Mouse (Mus musculus) kidney, embryonic 16.5 days (tissue): ENCODE data around the gene Kcna2. TPM values are rescaled to one million over a fixed set of nuclear protein-coding genes. Genes with fewer than 3 reads are reported as not detected.

Experiments used
- ATAC-seq: fragments of 200-750 bp; cut with Nextera tagmentation; 2 replicates; pipeline ENCODE4 v1.8.0; 2017; ENCODE audit warnings: moderate TSS enrichment; ENCODE audit not compliant: low FRiP score, low TSS enrichment
- H3K27ac ChIP-seq: fragments of 300-500 bp; sonication (generic); 2 replicates; pipeline ENCODE4 v1.5.1; 2014; ENCODE audit warnings: low read length
- H3K27me3 ChIP-seq: fragments of 300-500 bp; sonication (generic); 2 replicates; pipeline ENCODE4 v1.6.1; 2014; ENCODE audit warnings: low read length, control low read depth, mixed read lengths; ENCODE audit not compliant: insufficient read depth
- H3K36me3 ChIP-seq: fragments of 300-500 bp; sonication (generic); 2 replicates; pipeline ENCODE4 v1.6.1; 2014; ENCODE audit warnings: low read length, control low read depth, mixed read lengths; ENCODE audit not compliant: insufficient read depth
- H3K4me1 ChIP-seq: fragments of 300-500 bp; sonication (generic); 2 replicates; pipeline ENCODE4 v1.6.1; 2014; ENCODE audit warnings: low read length, control low read depth, mixed read lengths; ENCODE audit not compliant: insufficient read depth
- H3K4me2 ChIP-seq: fragments of 300-500 bp; sonication (generic); replicated peaks from 2 replicates; pipeline ENCODE4 v1.6.1; 2014; ENCODE audit warnings: low read depth, low read length
- H3K4me3 ChIP-seq: fragments of 300-500 bp; sonication (generic); 2 replicates; pipeline ENCODE4 v1.5.1; 2014; ENCODE audit warnings: mild to moderate bottlenecking, low read length
- H3K9ac ChIP-seq: fragments of 300-500 bp; sonication (generic); replicated peaks from 2 replicates; pipeline ENCODE4 v1.6.1; 2014; ENCODE audit warnings: low read length
- H3K9me3 ChIP-seq: fragments of 300-500 bp; sonication (generic); 2 replicates; pipeline ENCODE4 v1.6.1; 2016; ENCODE audit warnings: low read length, control low read depth
- WGBS: fragments of 180-500 bp; shearing (Covaris S2); extraction: QIAGEN DNeasy Blood & Tissue Kit; methylation state at CpG from one replicate; pipeline ENCODE4 v1.1.7; 2014; 5-methylcytosine and 5-hydroxymethylcytosine counted together
- polyA plus RNA-seq: library from polyadenylated mRNA; unstranded; fragments of >200 nt; fragmentation: Nextera tagmentation; extraction: Ambion mirVana; gene quantifications from 2 replicates; pipeline ENCODE4 v1.2.1, GENCODE M21; 2015

The Kcna2 gene
- polyA plus RNA-seq, 1 experiment from 2014 or later: 0.02 TPM

GRCm38 (mm10) chr3:107114941-107115340 is 14.0 kb downstream of the Kcna2 start:
- no peak for ATAC-seq
- Histone ChIP-seq H3K36me3 (no peaks in the 10 kb centered on the region), H3K4me1 (peaks cover 13% of the 10 kb centered on the region; the same call in 1 of the 2 replicates), H3K27me3 (no peaks in the 10 kb centered on the region), H3K9me3 (no peaks in the 10 kb centered on the region), H3K9ac (no peak overlapping the region), H3K4me2 (no peak overlapping the region), H3K27ac (no peak overlapping the region), H3K4me3 (no peak overlapping the region)
- 83% methylated on average over 2 of the region's 2 CpGs for WGBS

- H3K4me2 ChIP-seq: no peak overlapping the region
- WGBS: 79% methylated on average over 2 of the region's 2 CpGs
- no peak for ATAC-seq
Measured at GRCm38 (mm10) chr3:107115746-107116145, 14.8 kb downstream of the Kcna2 start.

GRCm38 (mm10) chr3:107119864-107120564 is 19.1 kb downstream of the Kcna2 start:
- H3K36me3 ChIP-seq: no peaks in the 10 kb centered on the region
- 93% methylated on average over 2 of the region's 2 CpGs for WGBS
- no peaks in the 10 kb centered on the region for H3K27me3 ChIP-seq
- H3K27ac ChIP-seq: no peak overlapping the region
- H3K4me2 ChIP-seq: no peak overlapping the region
- ATAC-seq: no peak
- no peak overlapping the region for H3K4me3 ChIP-seq
- no peaks in the 10 kb centered on the region for H3K9me3 ChIP-seq
- no peaks in the 10 kb centered on the region for H3K4me1 ChIP-seq
- no peak overlapping the region for H3K9ac ChIP-seq

More at GRCm38 (mm10) chr3:107115746-107116145, 14.8 kb downstream of the Kcna2 start:
- Histone ChIP-seq H3K4me1 (peaks cover 13% of the 10 kb centered on the region; the same call in 1 of the 2 replicates), H3K27me3 (no peaks in the 10 kb centered on the region), H3K4me3 (no peak overlapping the region), H3K27ac (no peak overlapping the region), H3K9ac (no peak overlapping the region), H3K9me3 (no peaks in the 10 kb centered on the region), H3K36me3 (no peaks in the 10 kb centered on the region)

- Histone ChIP-seq H3K4me1 (no peaks in the 10 kb centered on the region), H3K4me3 (no peak overlapping the region), H3K9ac (no peak overlapping the region), H3K4me2 (no peak overlapping the region), H3K27me3 (no peaks in the 10 kb centered on the region), H3K36me3 (no peaks in the 10 kb centered on the region), H3K9me3 (no peaks in the 10 kb centered on the region), H3K27ac (no peak overlapping the region)
- no peak for ATAC-seq
Measured at GRCm38 (mm10) chr3:107122306-107122705, 21.4 kb downstream of the Kcna2 start.

- WGBS: 77% methylated on average over 1 of the region's 1 CpGs
- H3K4me3 ChIP-seq: no peak overlapping the region
- no peak for ATAC-seq
- H3K36me3 ChIP-seq: no peaks in the 10 kb centered on the region
- no peak overlapping the region for H3K9ac ChIP-seq
- no peaks in the 10 kb centered on the region for H3K4me1 ChIP-seq
- H3K27ac ChIP-seq: no peak overlapping the region
- H3K4me2 ChIP-seq: no peak overlapping the region
- no peaks in the 10 kb centered on the region for H3K9me3 ChIP-seq
- H3K27me3 ChIP-seq: no peaks in the 10 kb centered on the region
Measured at GRCm38 (mm10) chr3:107127667-107128066, 26.7 kb downstream of the Kcna2 start.

- no peak overlapping the region for H3K9ac ChIP-seq
- no peaks in the 10 kb centered on the region for H3K4me1 ChIP-seq
- H3K27ac ChIP-seq: no peak overlapping the region
- no peak overlapping the region for H3K4me2 ChIP-seq
- ATAC-seq: no peak
- H3K9me3 ChIP-seq: no peaks in the 10 kb centered on the region
- H3K36me3 ChIP-seq: no peaks in the 10 kb centered on the region
- H3K4me3 ChIP-seq: no peak overlapping the region
- H3K27me3 ChIP-seq: no peaks in the 10 kb centered on the region
- 75% methylated on average over 3 of the region's 3 CpGs for WGBS
Measured at GRCm38 (mm10) chr3:107128421-107128820, 27.5 kb downstream of the Kcna2 start.

GRCm38 (mm10) chr3:107129251-107129650 is 28.3 kb downstream of the Kcna2 start:
- Histone ChIP-seq H3K27me3 (no peaks in the 10 kb centered on the region), H3K4me1 (no peaks in the 10 kb centered on the region), H3K4me2 (no peak overlapping the region), H3K4me3 (no peak overlapping the region), H3K36me3 (no peaks in the 10 kb centered on the region), H3K27ac (no peak overlapping the region), H3K9me3 (no peaks in the 10 kb centered on the region), H3K9ac (no peak overlapping the region)
- 79% methylated on average over 2 of the region's 2 CpGs for WGBS
- ATAC-seq: no peak

- Histone ChIP-seq H3K4me3 (no peak overlapping the region), H3K4me2 (no peak overlapping the region), H3K27me3 (no peaks in the 10 kb centered on the region), H3K27ac (no peak overlapping the region), H3K36me3 (no peaks in the 10 kb centered on the region), H3K4me1 (no peaks in the 10 kb centered on the region), H3K9me3 (no peaks in the 10 kb centered on the region), H3K9ac (no peak overlapping the region)
- 84% methylated on average over 4 of the region's 4 CpGs for WGBS
- ATAC-seq: no peak
Measured at GRCm38 (mm10) chr3:107130661-107131326, 29.8 kb downstream of the Kcna2 start.

- no peak for ATAC-seq
- WGBS: 69% methylated on average over 6 of the region's 6 CpGs
Measured at GRCm38 (mm10) chr3:107131846-107132245, 30.9 kb downstream of the Kcna2 start.

GRCm38 (mm10) chr3:107132651-107133050 is 31.7 kb downstream of the Kcna2 start:
- no peak for ATAC-seq
- Histone ChIP-seq H3K4me1 (no peaks in the 10 kb centered on the region), H3K4me3 (no peak overlapping the region), H3K36me3 (no peaks in the 10 kb centered on the region), H3K4me2 (no peak overlapping the region), H3K27me3 (no peaks in the 10 kb centered on the region), H3K9ac (no peak overlapping the region), H3K27ac (no peak overlapping the region), H3K9me3 (no peaks in the 10 kb centered on the region)
- 85% methylated on average over 6 of the region's 6 CpGs for WGBS

More at GRCm38 (mm10) chr3:107131846-107132245, 30.9 kb downstream of the Kcna2 start:
- H3K9ac ChIP-seq: no peak overlapping the region
- no peaks in the 10 kb centered on the region for H3K36me3 ChIP-seq
- no peaks in the 10 kb centered on the region for H3K4me1 ChIP-seq
- no peak overlapping the region for H3K4me2 ChIP-seq
- no peaks in the 10 kb centered on the region for H3K27me3 ChIP-seq
- no peaks in the 10 kb centered on the region for H3K9me3 ChIP-seq
- no peak overlapping the region for H3K27ac ChIP-seq
- no peak overlapping the region for H3K4me3 ChIP-seq
